Mouse (Mus musculus): ENCODE measurements around the gene Tmem185b. TPM values are rescaled to one million over a fixed set of nuclear protein-coding genes. Genes with fewer than 3 reads are reported as not detected.
A peak's percentile ranks its signal among the peaks of the same experiment; 100 is the strongest.

The Tmem185b gene
- 23.2 and 24.7 TPM in 2 replicates for polyA plus RNA-seq (2016; fragmentation: Nextera tagmentation; extraction: Ambion mirVana)

- Histone ChIP-seq H3K27ac (peak within 1 kb of the TSS; percentile 81), H3K4me3 (replicated peaks) (peak within 1 kb of the TSS; percentile 60), H3K36me3 (peaks cover 32% of the 10 kb centered on the region), H3K9ac (replicated peaks) (peak within 1 kb of the TSS; percentile 77), H3K4me1 (replicated peaks) (peaks cover 20% of the 10 kb centered on the region), H3K9me3 (peaks cover 22% of the 10 kb centered on the region; the same call in 1 of the 2 replicates), H3K27me3 (no peaks in the 10 kb centered on the region), H3K4me2 (peak within 1 kb of the TSS; percentile 87)
- WGBS, result 1% methylated on average over 78 of the region's 82 CpGs
- peak; percentile 95 for ATAC-seq (ENCODE audit: insufficient number of reproducible peaks, insufficient read depth, low FRiP score, low TSS enrichment, low read depth)
These were observed at the start of gene Tmem185b for GRCm38 (mm10) chr1:119525689-119526591. TSS of gene Tmem185b (plus strand) at chr1:119526160.

- Histone ChIP-seq H3K9ac (replicated peaks) (no peak overlapping the region), H3K4me3 (replicated peaks) (no peak overlapping the region), H3K27ac (no peak overlapping the region), H3K4me2 (no peak overlapping the region), H3K36me3 (peaks cover 42% of the 10 kb centered on the region), H3K4me1 (replicated peaks) (no peaks in the 10 kb centered on the region), H3K27me3 (no peaks in the 10 kb centered on the region), H3K9me3 (no peaks in the 10 kb centered on the region)
- 85% methylated on average over 7 of the region's 7 CpGs for WGBS
- no peak for ATAC-seq (ENCODE audit: insufficient number of reproducible peaks, insufficient read depth, low FRiP score, low TSS enrichment, low read depth)
These were observed 49.0 kb upstream of the Tmem185b start for GRCm38 (mm10) chr1:119476905-119477353.

GRCm38 (mm10) chr1:119479641-119480040 is 46.3 kb upstream of the Tmem185b start:
- peaks cover 38% of the 10 kb centered on the region for H3K36me3 ChIP-seq
- H3K9ac ChIP-seq (replicated peaks), result no peak overlapping the region
- no peak overlapping the region for H3K27ac ChIP-seq
- no peaks in the 10 kb centered on the region for H3K27me3 ChIP-seq
- no peak for ATAC-seq (ENCODE audit: insufficient number of reproducible peaks, insufficient read depth, low FRiP score, low TSS enrichment, low read depth)
- no peak overlapping the region for H3K4me2 ChIP-seq
- H3K4me3 ChIP-seq (replicated peaks), result no peak overlapping the region
- 0 out of 2 replicates have a peak, but pooled peaks cover 4% of the 10 kb centered on the region for H3K4me1 ChIP-seq (replicated peaks)
- H3K9me3 ChIP-seq, result no peaks in the 10 kb centered on the region
- WGBS, result 86% methylated on average over 4 of the region's 4 CpGs

GRCm38 (mm10) chr1:119480678-119481077 is 45.3 kb upstream of the Tmem185b start:
- Histone ChIP-seq H3K9me3 (no peaks in the 10 kb centered on the region), H3K27me3 (no peaks in the 10 kb centered on the region), H3K4me3 (replicated peaks) (no peak overlapping the region), H3K4me1 (replicated peaks) (peaks cover 8% of the 10 kb centered on the region; the same call in 1 of the 2 replicates), H3K4me2 (no peak overlapping the region), H3K27ac (no peak overlapping the region), H3K9ac (replicated peaks) (no peak overlapping the region), H3K36me3 (peaks cover 28% of the 10 kb centered on the region)
- 93% methylated on average over 8 of the region's 8 CpGs for WGBS
- ATAC-seq (ENCODE audit: insufficient number of reproducible peaks, insufficient read depth, low FRiP score, low TSS enrichment, low read depth), result no peak

GRCm38 (mm10) chr1:119481205-119481932 is 44.6 kb upstream of the Tmem185b start:
- H3K9me3 ChIP-seq, result no peaks in the 10 kb centered on the region
- no peak for ATAC-seq (ENCODE audit: insufficient number of reproducible peaks, insufficient read depth, low FRiP score, low TSS enrichment, low read depth)
- H3K4me2 ChIP-seq, result no peak overlapping the region
- no peak overlapping the region for H3K4me3 ChIP-seq (replicated peaks)
- no peak overlapping the region for H3K27ac ChIP-seq
- peaks cover 15% of the 10 kb centered on the region for H3K4me1 ChIP-seq (replicated peaks)
- H3K27me3 ChIP-seq, result no peaks in the 10 kb centered on the region
- peaks cover 24% of the 10 kb centered on the region for H3K36me3 ChIP-seq
- WGBS, result 89% methylated on average over 7 of the region's 7 CpGs
- no peak overlapping the region for H3K9ac ChIP-seq (replicated peaks)

- Histone ChIP-seq H3K4me2 (no peak overlapping the region), H3K4me1 (replicated peaks) (peaks cover 30% of the 10 kb centered on the region), H3K27ac (no peak overlapping the region), H3K9me3 (no peaks in the 10 kb centered on the region), H3K27me3 (no peaks in the 10 kb centered on the region), H3K36me3 (peaks cover 14% of the 10 kb centered on the region), H3K9ac (replicated peaks) (no peak overlapping the region), H3K4me3 (replicated peaks) (no peak overlapping the region)
- no peak for ATAC-seq (ENCODE audit: insufficient number of reproducible peaks, insufficient read depth, low FRiP score, low TSS enrichment, low read depth)
- WGBS, result 68% methylated on average over 3 of the region's 3 CpGs
These were observed 43.1 kb upstream of the Tmem185b start for GRCm38 (mm10) chr1:119482891-119483290.

GRCm38 (mm10) chr1:119484457-119484856 is 41.5 kb upstream of the Tmem185b start:
- Histone ChIP-seq H3K9me3 (no peaks in the 10 kb centered on the region), H3K4me1 (replicated peaks) (peaks cover 42% of the 10 kb centered on the region), H3K36me3 (peaks cover 13% of the 10 kb centered on the region), H3K9ac (replicated peaks) (no peak overlapping the region), H3K27me3 (no peaks in the 10 kb centered on the region), H3K4me3 (replicated peaks) (no peak overlapping the region), H3K27ac (no peak overlapping the region), H3K4me2 (no peak overlapping the region)
- WGBS, result 59% methylated on average over 3 of the region's 3 CpGs
- no peak for ATAC-seq (ENCODE audit: insufficient number of reproducible peaks, insufficient read depth, low FRiP score, low TSS enrichment, low read depth)

- peaks cover 13% of the 10 kb centered on the region for H3K36me3 ChIP-seq
- peaks cover 56% of the 10 kb centered on the region for H3K4me1 ChIP-seq (replicated peaks)
- H3K27me3 ChIP-seq, result no peaks in the 10 kb centered on the region
- H3K4me2 ChIP-seq, result no peak overlapping the region
- H3K27ac ChIP-seq, result 0 out of 2 replicates have a peak overlapping the region, but pooled peaks have one; percentile 29
- no peak overlapping the region for H3K4me3 ChIP-seq (replicated peaks)
- H3K9ac ChIP-seq (replicated peaks), result no peak overlapping the region
- no peaks in the 10 kb centered on the region for H3K9me3 ChIP-seq
- 2% methylated on average over 2 of the region's 2 CpGs for WGBS
- no peak for ATAC-seq (ENCODE audit: insufficient number of reproducible peaks, insufficient read depth, low FRiP score, low TSS enrichment, low read depth)
These were observed 40.1 kb upstream of the Tmem185b start for GRCm38 (mm10) chr1:119485825-119486224.

- Histone ChIP-seq H3K9ac (replicated peaks) (no peak overlapping the region), H3K4me2 (0 out of 2 replicates have a peak overlapping the region, but pooled peaks have one; percentile 13), H3K4me1 (replicated peaks) (peaks cover 72% of the 10 kb centered on the region), H3K9me3 (no peaks in the 10 kb centered on the region), H3K36me3 (no peaks in the 10 kb centered on the region), H3K27me3 (no peaks in the 10 kb centered on the region), H3K27ac (peak overlapping the region; percentile 75), H3K4me3 (replicated peaks) (no peak overlapping the region)
- 46% methylated on average over 10 of the region's 10 CpGs for WGBS
- ATAC-seq (ENCODE audit: insufficient number of reproducible peaks, insufficient read depth, low FRiP score, low TSS enrichment, low read depth), result peak; percentile 35; the same call in 1 of the 2 replicates
These were observed 37.9 kb upstream of the Tmem185b start for GRCm38 (mm10) chr1:119487917-119488590.

- Histone ChIP-seq H3K27ac (no peak overlapping the region), H3K4me3 (replicated peaks) (no peak overlapping the region), H3K27me3 (no peaks in the 10 kb centered on the region), H3K9ac (replicated peaks) (no peak overlapping the region), H3K36me3 (no peaks in the 10 kb centered on the region; the same call in 1 of the 2 replicates), H3K9me3 (no peaks in the 10 kb centered on the region), H3K4me1 (replicated peaks) (peaks cover 63% of the 10 kb centered on the region), H3K4me2 (no peak overlapping the region)
- ATAC-seq (ENCODE audit: insufficient number of reproducible peaks, insufficient read depth, low FRiP score, low TSS enrichment, low read depth), result no peak
- 52% methylated on average over 7 of the region's 7 CpGs for WGBS
These were observed 35.2 kb upstream of the Tmem185b start for GRCm38 (mm10) chr1:119490765-119491164.
